Mouse (Mus musculus) left cerebral cortex, adult 2 months (tissue): ENCODE measurements around the gene Eef1akmt3. TPM values are rescaled to one million over a fixed set of nuclear protein-coding genes. Genes with fewer than 3 reads are reported as not detected.

ENCODE experiments used
- DNase-seq, 2 experiments: peaks; one replicate each; pipeline ENCODE4 v3.0.0; 2021 to 2022; ENCODE audit warnings: low spot score in 2 of 2, mixed read lengths in 1 of 2; ENCODE audit errors: extremely low spot score in 1 of 2
- H3K27ac ChIP-seq: fragments of 200-600 bp; 2 replicates; pipeline ENCODE4 v1.8.1; 2022
- H3K4me3 ChIP-seq: fragments of 200-600 bp; 2 replicates; pipeline ENCODE4 v1.8.1; 2022
- CTCF ChIP-seq: fragments of 200-600 bp; IDR thresholded peaks from 2 replicates; pipeline ENCODE4 v1.8.1; 2022; ENCODE audit warnings: antibody characterized with exemption, mild to moderate bottlenecking, moderate library complexity
- intact Hi-C: fragments of 180-260 bp; cut with DNase I; formaldehyde crosslinking; loops from one replicate; pipeline ENCODE4 v1.15.1; 2025
- total RNA-seq, 2 experiments: library from RNA; stranded (reverse); gene quantifications; 2 replicates each; pipeline ENCODE4 v1.2.3; 2021

The Eef1akmt3 gene
- total RNA-seq, 2 experiments from 2014 or later, result 0.21 TPM; not detected in 1

DNA sequence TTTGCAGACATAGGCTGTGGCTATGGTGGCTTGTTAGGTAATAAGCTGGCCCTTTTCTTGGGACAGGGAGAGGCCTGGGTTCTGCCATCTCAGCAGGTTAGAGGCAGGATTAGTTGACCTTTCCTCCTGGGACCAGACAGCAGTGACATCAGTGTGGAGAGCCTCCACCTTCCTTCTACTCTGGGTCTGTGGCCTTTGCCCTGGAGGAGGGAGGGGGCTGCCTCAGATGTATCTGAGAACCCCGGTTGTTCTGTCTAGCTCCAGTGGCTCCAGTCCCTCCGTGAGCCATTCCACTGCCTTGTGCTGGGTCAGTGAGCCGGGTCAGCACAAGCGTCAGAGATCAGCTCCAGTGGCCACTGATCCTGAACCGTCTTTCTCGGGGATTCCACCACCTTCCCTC, 1.9 kb upstream of the Eef1akmt3 start:
- H3K4me3 ChIP-seq, result no peak overlapping the region
- no peak overlapping the region for H3K27ac ChIP-seq
- DNase-seq, result no peak
- intact Hi-C loops, result no loop called here
- no peak for TF ChIP-seq CTCF

DNA sequence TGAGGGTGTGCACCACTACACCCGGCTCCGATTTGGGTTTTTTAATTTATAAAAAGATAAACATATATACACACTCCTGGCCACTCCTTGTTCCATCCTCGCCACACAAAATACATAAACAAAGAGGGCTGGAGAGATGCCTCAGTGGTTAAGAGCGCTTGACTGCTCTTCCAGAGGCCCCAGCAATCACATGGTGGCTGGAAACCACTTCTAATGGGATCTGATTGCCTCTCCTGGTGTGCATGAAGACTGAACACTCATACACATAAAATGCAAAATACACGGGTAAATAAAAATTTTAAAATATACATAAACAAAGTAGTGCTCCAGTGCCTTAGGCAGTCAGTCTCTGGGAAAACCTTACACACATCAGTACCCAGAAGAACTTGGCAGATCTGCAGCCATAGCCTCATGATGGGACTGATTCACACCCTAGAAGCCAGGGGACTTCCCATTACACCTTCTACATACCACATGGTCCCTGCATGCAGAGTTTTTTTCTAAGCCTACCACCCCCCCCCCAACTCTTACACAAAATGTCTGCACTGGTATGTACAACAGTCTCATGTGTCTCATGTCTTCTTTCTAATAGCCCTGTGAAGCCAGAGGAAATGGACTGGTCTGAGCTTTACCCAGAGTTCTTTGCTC, 1.3 kb upstream of the Eef1akmt3 start:
- no peak overlapping the region; the same call in 1 of the 2 replicates for H3K27ac ChIP-seq
- TF ChIP-seq CTCF, result no peak
- no peak for DNase-seq
- peak overlapping the region; percentile 88 for H3K4me3 ChIP-seq
- intact Hi-C loops, result no loop called here

DNA sequence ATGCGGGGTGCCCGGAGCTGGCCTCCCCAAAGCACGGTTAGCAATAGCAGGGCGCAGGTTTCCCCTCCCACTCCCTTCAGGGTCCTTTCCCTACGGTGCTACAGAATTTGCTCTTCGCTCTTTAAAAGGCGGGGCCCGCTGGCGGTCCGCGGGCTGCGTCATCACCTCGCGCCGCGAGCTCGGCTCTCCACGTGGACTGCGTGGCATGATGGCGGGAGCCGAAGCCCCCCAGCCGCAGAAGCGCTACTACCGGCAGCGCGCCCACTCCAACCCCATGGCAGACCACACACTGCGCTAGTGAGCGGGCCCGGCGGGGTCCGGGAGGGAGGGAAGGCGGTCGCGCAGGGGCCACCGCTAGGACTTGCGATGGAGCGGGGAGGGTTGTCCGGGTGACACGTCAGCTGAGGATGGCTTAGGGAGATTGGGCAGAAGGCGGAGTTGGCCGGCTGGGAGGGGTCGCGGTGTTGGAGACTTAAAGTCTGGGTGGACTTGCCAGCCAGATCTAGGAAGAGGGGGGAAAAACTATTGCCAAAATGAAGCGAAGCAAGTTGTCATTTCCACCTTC, 543 bp upstream of the Eef1akmt3 start:
- H3K4me3 ChIP-seq, result peak overlapping the region; percentile 88
- H3K27ac ChIP-seq, result peak overlapping the region; percentile 76
- no peak; the same call in 1 of the 2 replicates for TF ChIP-seq CTCF
- peak; percentile 88 to 89 for DNase-seq
- intact Hi-C loops, result no loop called here

DNA sequence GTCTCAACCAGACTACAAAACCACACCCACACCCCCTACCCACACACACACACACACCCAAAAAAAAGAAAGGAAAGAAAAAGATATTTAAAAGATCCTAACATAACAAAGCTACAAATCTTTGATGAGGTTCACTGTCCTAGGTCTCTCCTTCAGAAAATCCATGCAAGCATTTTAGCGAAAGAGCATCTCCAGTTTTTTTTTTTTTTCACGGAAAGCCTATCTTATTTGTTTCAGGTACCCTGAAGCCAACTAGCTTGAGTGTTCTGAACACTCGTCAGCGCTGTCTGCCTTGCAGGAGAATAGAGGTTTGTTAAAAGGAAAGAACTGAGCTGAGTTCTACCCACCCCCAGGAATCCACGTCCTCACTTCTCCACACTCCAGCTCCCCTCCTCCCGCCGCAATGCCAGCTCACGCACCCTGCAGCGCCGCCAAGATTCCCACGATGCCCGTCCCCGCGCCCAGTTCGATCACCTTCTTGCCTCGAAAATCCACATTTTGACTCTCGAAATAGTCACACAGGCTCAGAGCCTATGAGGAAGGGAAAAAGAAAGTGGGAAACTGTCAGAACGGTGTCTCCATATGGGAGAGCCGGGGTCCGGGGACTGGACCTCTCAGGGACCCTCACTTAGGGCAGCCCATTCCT, 621 bp downstream of the Eef1akmt3 start:
- no peak for TF ChIP-seq CTCF
- H3K27ac ChIP-seq, result peak overlapping the region; percentile 76
- intact Hi-C loops, result no loop called here
- H3K4me3 ChIP-seq, result peak overlapping the region; percentile 88
- peak; percentile 48 to 61 for DNase-seq

DNA sequence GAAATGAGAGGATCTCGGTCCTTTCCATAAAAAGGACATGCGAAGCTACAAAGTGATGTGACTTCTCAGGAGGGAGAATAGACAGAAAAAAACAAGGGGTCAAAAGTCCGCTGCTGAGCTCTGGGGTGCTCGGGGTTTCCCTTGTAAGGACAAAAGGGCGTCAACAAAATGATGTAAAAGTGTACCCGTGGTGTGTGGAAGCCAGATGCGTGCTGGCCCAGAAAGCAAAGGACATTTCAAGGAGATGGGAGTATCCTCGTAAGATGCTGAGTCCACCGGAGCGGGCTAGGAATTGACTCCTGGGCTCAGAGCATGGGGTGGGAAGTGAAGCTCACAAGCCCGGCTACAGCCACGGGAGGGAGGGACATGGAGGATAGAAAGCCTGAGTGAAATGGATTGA, 3.7 kb downstream of the Eef1akmt3 start:
- DNase-seq, result no peak
- intact Hi-C loops, result no loop called here
- Histone ChIP-seq H3K27ac (no peak overlapping the region), H3K4me3 (no peak overlapping the region)
- no peak for TF ChIP-seq CTCF

DNA sequence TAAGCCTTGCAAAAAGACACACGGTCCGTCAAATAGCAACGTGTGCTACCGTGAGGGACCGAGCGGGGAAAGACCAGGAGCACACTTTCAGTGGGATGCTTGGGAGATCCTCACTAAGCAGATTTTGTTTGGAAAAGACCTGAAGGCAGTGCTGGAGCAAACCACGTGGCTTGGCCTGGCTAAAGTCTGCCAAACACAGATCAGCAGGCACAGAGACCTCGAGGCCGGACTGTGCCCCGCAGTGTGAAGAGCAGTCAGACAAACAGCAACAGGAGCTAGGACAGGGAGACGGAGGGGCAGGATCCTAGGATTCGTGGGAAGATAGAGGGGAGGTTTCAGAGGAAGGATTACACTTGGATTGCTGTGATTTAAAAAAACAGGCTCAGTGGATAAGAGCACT, 5.0 kb downstream of the Eef1akmt3 start:
- TF ChIP-seq CTCF, result no peak
- intact Hi-C loops, result no loop called here
- no peak overlapping the region for H3K4me3 ChIP-seq
- DNase-seq, result no peak
- no peak overlapping the region for H3K27ac ChIP-seq

DNA sequence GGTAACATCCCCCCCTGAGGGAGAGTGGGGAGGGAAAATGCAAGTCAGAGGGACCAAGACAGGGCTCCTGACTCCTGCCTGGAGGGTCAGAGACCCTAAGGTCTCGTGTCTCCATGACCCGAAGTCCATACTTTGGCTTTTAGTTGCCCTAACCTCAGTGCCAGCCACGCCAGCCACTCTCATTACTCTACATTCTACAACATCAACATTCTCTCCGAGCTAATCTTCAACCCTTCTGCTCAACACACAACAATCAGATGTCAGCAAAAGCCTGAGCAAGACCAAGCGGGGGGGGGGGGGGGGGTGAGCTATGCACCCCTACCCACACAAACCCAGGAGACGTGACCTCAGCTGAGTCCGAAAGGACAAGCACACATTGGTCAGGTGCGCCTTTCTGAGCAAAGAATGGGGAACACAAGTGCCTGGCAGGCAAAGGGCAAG, 8.0 kb downstream of the Eef1akmt3 start:
- intact Hi-C loops, result no loop called here
- no peak for DNase-seq
- TF ChIP-seq CTCF, result no peak
- no peak overlapping the region for H3K4me3 ChIP-seq
- H3K27ac ChIP-seq, result no peak overlapping the region

DNA sequence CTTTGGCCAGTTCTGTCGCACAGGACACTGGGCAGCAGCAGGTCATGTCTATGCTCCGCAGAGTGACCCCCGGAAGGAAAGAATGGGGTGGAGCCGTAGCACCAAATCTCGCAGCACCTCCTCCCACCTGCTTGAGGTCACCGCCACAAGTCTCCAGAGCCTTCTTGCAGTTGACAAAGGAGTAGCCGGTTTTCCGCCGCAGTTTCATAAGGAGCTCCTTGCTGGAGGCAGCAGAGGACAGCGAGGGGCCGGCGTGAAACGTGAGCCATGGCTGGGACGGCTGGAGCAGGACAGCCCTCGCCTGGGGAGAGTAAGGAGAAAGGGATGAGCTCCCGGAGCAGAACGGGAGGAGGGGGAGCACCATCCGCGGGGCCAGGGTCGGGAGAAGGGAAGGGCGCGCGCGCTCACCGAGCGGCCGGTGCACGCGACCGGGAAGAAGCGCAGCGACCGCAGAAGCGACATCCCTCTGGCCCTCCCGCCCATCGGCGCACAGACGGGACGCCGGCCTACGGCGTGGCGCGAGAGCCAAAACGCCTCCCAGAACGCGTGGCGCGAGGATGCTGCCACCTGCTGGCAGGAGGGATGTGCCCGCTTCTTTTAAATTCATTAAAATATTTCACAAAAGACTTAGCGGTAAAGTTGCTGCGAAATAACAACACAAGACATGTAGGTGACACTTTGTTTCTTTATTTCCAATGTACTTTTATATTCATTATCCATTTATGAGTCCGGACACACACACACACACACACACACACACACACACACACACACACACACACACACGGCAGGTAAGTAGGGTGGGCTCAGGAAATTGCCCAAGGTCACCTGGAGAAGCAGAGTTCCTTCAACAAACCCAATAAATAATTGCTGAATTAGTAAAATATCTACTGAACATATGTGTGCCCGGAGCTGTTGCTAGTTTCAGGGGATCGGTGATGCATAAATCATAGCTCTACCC, 10.7 kb downstream of the Eef1akmt3 start, which contains the start of gene Tsfm:
Gene Tsfm (minus strand): TSS at position 505 of the 961 bp plus-strand sequence.
- intact Hi-C loops, result loop anchor here (1.0 to 2.0 kb wide), 2 partner anchors 40 to 111 kb away; no protein-coding TSS in a partner anchor
- H3K4me3 ChIP-seq, result peak within 1 kb of the TSS; percentile 88
- peak; percentile 91 to 96 for DNase-seq
- peak; percentile 97 for TF ChIP-seq CTCF
- H3K27ac ChIP-seq, result peak within 1 kb of the TSS; percentile 79

DNA sequence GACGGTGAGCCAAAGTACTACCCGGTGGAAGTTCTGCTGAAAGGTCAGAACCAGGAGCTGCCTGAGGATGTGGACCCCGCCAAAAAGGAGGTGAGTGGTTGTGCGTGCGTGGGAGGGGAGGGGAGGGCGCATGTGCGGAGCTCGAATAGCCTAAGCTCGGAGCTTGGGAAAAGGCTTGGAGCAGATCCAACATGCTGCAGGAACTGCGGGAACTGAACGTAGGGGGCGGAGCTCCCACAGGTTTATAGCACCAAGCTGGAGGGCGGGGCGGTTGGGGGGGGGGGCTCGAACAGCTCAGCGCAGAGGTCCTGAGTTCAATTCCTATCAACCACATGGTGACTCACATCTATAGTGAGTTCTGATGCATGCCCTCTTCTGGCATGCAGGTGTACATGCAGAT, 22.9 kb downstream of the Eef1akmt3 start:
- no peak for TF ChIP-seq CTCF
- no peak for DNase-seq
- H3K4me3 ChIP-seq, result no peak overlapping the region
- H3K27ac ChIP-seq, result no peak overlapping the region
- intact Hi-C loops, result no loop called here

DNA sequence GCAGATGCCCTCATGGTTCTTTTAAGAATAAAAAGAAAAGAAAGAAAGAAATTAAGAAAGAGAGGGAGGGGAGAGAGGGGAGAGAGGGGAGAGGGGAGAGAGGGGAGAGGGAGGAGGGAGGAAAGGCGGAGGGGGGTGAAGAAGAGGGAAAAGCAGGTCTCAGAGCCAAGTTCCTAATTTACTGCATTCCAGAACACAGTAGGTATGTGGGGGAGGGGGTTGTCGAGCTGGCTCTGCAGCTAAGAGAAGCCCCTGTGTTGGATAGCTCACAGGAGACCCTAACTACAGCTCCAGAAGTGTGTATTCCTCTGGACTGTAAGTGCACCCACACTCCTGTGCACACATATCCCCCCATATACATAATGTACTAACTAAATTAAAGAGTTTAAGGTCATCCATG, 24.2 kb downstream of the Eef1akmt3 start:
- Histone ChIP-seq H3K4me3 (no peak overlapping the region), H3K27ac (no peak overlapping the region)
- intact Hi-C loops, result no loop called here
- DNase-seq, result no peak
- TF ChIP-seq CTCF, result no peak

DNA sequence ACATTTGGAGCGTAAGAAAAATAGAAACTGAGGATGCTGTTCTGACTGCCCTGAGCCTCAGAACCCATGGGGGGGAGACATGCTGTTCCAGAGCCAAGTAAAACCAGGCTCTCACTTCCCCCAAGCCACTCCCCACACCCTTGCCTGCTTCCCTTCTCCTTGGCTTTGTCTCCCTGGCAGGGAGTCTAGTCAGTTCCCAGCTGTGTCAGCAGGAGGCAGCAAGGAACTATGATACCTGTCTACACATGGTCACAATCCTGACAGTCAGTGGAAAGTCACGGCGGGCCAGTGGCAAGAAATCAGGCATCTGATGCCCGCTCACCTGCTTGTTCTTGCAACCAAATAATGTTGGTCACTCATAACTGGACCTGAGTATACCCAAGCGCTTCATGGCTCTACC, 24.8 kb downstream of the Eef1akmt3 start:
- intact Hi-C loops, result no loop called here
- no peak overlapping the region for H3K27ac ChIP-seq
- no peak overlapping the region for H3K4me3 ChIP-seq
- no peak for DNase-seq
- peak; percentile 14 for TF ChIP-seq CTCF
